Mouse (Mus musculus) telencephalon, adult 2 months (tissue): ENCODE results near the gene Gtf2a1l.
A peak's percentile ranks its signal among the peaks of the same experiment; 100 is the strongest.

Source experiments
- DNase-seq: peaks from one replicate; pipeline ENCODE4 v3.0.0-alpha.2; 2011; ENCODE audit warnings: low read depth, low spot score

The Gtf2a1l gene

GRCm38 (mm10) chr17:88668452-88668851, at the start of gene Gtf2a1l:
Gene Gtf2a1l, plus strand, starts transcription at chr17:88668660.
- no peak for DNase-seq

DNA sequence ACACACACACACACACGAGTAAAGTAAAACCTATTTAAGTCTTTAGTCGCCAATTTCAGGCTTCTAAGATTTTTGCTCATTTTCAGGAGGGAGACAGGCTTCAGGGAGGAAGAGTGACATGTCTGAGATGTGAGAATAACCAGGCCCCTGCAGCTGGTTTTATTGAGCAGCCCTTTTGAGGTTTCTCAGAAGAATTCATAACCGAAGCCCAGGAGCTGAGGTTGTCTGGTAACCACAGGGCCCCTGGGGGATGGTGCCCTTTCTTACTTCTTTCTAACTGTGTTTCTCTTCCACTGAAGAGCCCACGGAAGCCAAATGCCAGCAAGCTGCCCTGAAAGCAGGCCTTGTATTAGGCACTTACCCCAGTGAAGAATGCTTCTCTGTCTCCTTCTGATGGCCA, 47.5 kb upstream of the Gtf2a1l start:
- DNase-seq = no peak

- no peak for DNase-seq
These were observed 47.1 kb upstream of the Gtf2a1l start for GRCm38 (mm10) chr17:88621374-88621773.

- no peak for DNase-seq
These were observed 45.7 kb upstream of the Gtf2a1l start for GRCm38 (mm10) chr17:88622711-88623110.

- DNase-seq = no peak
These were observed 44.1 kb upstream of the Gtf2a1l start for GRCm38 (mm10) chr17:88624386-88624785.

GRCm38 (mm10) chr17:88625350-88625749, 43.1 kb upstream of the Gtf2a1l start:
- no peak for DNase-seq

DNA sequence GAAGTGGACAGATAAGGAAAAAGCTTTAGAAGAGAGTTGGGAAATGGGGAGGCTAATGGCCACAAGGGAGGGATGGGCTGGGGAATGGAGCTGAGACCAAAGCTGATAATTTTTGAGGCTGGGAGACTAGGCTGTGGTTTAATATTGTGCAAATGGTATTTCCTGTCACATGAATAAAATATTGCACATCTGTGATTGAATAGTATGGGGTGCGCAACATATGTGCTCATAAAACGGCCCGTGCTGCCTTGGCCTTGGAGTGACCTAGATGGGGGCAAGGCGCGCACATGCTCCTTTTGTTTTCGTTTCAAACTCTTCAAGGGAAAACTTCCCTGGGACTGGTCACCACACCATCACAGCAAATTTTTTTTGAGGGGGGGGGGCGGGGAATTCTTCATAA, 42.5 kb upstream of the Gtf2a1l start:
- DNase-seq = no peak

DNA sequence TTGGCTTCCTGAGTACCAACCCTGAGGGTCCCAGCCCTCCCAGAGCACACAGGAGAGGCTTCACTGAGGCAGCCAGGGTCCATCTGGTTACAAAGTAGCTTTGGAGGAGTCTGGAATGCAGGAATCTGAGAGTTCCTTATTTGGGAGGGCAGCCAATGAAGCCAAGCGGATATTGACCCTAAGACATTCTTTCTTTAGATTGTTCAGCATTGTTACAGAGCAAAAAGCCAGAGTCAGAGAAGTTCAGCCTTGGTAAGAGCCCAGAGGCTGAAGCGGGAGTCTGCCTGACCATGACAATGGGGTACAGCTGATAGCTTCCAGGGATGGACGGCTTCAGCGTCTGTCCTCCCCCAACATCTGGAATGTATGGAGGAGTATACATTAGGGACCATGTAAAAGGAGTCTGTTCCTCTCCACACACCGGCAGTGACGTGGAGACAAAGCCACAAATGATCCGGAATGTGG, 42.1 kb upstream of the Gtf2a1l start:
- no peak for DNase-seq

DNA sequence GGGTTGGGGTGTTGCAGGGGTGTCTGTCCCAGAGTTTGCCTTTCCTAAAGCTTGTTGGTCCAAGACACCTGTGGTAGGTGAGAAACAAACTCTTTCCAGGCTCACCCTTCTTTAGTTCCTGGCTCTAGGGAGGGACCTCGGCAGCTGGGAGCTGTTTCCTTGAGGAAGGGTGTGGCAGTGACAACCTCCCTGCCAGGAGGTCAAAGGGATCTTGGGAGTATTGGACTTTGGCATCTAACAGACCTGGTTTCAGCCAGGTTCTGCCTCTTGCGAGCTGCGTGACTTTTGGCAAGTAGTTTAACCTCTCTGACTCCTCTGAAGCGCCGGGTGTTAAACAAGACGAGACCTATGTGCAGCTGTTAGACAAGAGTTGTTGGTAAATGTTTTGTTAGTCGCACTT, 41.3 kb upstream of the Gtf2a1l start:
- no peak for DNase-seq

DNA sequence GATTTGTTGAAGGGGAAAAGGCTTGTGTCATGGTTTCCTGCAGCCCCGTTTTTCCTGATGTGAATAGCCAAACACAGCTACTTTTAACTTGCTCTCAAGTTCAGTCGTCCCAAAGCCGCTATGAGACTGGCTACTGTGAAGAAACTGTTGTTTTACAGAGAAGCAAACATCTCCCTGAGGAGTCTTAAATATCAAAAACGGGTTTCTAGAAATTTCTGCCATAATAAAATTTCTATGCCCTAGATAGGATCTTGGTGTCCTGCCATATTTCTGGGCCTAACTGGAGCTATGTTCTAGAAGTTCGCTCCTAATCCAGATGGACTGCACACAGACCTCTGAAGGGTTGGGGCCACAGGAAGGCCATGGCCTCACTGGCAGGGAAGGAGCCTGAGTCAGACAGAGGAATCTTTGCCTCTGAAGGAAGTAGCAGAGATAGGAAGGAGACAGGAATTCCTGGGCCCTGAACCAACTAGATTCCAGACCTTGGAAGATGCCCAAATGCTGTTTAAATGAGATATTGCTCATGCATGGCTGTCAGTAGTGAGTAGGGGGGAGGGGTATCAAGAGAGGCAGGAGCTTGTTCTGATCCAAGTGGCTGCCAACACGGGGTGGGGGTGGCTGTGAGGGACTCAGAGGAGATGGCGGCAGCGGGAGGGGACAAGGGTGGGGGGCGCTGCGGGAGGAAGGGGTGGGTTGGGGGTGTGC, 39.6 kb upstream of the Gtf2a1l start:
- no peak for DNase-seq

GRCm38 (mm10) chr17:88629381-88629759, 39.1 kb upstream of the Gtf2a1l start:
- DNase-seq = no peak

- DNase-seq = no peak
These were observed 38.4 kb upstream of the Gtf2a1l start for GRCm38 (mm10) chr17:88629931-88630553.

DNA sequence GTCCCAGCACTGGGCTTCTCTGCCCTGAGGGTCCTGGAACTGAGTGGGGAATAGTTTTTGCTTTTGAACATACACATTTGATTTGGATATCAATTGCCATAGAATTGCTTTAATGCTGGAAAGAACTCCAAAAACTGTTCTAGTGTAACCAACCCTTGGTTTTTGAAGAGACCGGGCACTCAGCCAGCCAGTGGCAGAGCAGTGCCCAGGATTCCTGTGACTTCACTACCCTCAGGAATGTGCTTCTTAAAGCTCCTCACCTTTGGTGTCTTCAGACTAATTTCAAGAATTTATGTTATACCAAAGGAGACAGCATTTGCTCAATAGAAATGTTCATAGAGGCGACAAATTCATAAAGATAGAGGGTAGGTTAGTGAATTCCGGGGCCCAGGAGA, 37.9 kb upstream of the Gtf2a1l start:
- no peak for DNase-seq

DNA sequence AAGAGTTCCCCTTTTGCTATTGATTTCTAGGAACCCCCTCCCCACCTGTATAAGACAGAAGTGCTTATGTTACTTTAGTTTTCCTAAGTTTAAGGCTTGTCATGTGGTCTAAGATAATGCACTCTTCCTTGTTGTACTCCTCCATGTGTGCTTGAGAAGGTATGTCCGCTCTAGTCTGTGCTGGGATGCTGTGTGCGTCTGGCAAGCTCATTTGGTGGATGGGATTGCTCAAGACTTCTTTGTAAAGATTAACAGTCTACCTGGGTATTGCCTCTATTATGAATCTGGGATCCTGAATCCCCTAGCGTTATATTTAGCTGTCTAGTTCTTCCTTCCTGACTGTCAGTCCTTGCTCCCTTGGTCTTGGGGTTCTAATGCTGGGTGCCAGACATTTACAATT, 35.8 kb upstream of the Gtf2a1l start:
- no peak for DNase-seq

DNA sequence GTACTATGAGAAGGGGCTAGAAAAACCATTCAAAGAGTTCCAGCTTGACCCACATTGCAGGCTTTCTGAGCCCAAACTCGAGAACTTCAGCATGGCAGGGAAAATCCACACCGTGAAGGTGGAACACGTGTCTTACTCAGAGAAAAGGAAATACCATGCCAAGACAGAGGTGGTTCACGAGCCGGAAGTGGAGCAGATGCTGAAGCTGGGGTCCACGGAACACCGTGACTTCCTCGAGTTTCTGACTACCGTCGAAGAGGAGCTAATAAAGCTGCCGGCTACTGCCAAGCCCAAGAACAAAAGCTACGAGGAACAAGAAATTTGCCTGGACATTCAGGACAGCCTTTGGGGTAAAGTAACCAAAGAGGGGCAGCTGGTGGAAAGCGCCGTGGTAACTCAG, 32.4 kb upstream of the Gtf2a1l start:
- no peak for DNase-seq

GRCm38 (mm10) chr17:88636587-88636986, 31.9 kb upstream of the Gtf2a1l start:
- no peak for DNase-seq

GRCm38 (mm10) chr17:88641012-88641411, 27.4 kb upstream of the Gtf2a1l start:
- peak; percentile 43 for DNase-seq

DNA sequence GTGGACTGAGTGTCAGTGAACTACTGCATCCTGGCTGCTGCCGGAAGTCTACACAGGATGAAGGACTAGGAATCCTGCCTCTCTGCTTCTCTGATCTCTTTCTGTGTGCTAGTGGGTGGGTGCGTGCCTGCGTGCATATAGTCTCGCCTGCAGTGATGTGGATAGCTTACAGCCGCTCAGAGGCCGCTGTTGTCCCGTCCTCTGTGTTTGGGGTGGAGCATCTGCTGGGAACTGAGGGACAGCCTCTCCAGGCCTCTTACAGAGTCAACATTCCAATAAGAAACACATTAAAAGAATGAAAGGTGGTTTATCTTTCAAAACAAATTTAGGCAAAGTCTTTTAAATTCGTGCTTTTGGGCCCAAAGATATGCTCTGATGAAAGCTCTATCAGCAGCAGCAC, 26.6 kb upstream of the Gtf2a1l start:
- DNase-seq = no peak

- DNase-seq = no peak
These were observed 23.6 kb upstream of the Gtf2a1l start for GRCm38 (mm10) chr17:88644876-88645275.

- no peak for DNase-seq
These were observed 23.2 kb upstream of the Gtf2a1l start for GRCm38 (mm10) chr17:88645299-88645698.

DNA sequence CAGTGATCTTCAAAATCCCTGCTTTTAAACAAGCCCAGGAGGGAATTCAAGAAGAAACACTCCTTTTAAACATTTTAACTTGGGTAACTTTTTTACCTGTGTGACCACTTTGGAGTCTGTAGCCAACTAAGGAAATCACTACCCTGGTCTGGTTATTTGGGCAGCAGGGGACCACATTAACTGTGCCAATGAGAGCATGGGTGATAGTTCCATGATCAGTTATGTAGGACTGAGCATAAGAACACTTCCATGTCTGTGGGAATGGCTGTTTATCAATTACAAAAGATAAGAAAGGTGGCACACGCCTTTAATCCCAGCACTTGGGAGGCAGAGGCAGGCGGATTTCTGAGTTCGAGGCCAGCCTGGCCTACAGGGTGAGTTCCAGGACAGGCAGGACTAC, 21.3 kb upstream of the Gtf2a1l start:
- DNase-seq = no peak

DNA sequence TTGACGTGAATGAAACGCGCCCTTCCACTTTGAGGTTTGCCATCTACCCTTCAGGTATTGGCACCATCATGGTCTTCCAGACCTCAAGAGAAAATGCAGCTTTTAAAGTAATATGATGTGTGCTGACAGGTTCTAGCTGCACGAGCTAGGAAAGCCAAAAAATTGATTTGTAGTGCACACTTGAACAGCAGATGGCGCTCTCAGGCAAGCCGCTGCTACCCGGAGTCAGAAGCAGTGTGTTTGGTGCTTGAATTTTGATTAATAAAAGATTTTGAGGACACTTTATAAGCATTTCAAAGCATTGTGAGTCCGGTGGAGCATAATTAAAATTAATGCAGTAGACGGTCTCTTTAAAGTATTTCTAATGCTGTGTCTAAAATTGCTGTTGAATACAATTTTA, 16.4 kb upstream of the Gtf2a1l start:
- peak; percentile 58 for DNase-seq

DNA sequence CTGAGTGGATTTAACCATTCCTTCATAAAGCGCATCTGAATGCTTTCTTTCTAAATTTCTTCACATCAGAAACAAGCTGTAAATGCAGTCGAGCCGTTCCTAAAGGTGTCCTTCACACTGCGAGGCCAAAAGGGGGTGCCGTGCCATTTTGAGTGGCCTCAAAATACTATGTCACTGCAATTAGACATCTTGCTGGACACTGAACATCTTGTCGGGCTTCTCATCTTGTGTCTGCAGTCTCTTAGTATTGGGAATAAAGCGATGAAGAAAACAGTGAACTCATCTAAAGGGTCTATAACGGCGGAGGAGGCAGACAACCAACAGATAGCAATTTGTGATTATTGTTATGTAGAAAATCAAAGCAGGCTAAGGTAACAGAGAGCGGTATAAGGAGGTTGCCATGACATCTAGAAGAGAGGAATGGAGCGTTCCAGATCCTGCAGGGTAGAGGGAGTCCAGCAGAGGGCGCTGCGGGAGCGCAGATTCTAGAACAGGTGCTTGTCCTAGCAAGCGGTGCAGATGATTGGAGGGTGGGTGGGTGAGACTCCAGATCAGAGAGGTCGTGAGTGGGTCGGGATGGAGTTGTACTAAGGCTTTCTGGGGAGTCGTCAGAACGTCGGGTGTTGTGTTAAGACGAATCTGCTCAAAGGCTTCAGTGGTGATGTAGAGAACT, 15.6 kb upstream of the Gtf2a1l start:
- peak; percentile 70 for DNase-seq
